Mouse (Mus musculus) heart, postnatal 10 days (tissue): ENCODE results near the gene Fcrlb. TPM values are rescaled to one million over a fixed set of nuclear protein-coding genes. Genes with fewer than 3 reads are reported as not detected.

Experiments used
- DNase-seq, 2 experiments: peaks; one replicate each; pipeline ENCODE4 v3.0.0; 2021
- intact Hi-C: fragments of 180-260 bp; cut with DNase I; formaldehyde crosslinking; loops from one replicate; pipeline ENCODE4 v1.15.1; 2025
- total RNA-seq, 2 experiments: library from RNA; stranded (reverse); gene quantifications; 2 replicates each; pipeline ENCODE4 v1.2.3; 2021

Gene Fcrlb
- total RNA-seq, 2 experiments from 2014 or later, result not detected

DNA sequence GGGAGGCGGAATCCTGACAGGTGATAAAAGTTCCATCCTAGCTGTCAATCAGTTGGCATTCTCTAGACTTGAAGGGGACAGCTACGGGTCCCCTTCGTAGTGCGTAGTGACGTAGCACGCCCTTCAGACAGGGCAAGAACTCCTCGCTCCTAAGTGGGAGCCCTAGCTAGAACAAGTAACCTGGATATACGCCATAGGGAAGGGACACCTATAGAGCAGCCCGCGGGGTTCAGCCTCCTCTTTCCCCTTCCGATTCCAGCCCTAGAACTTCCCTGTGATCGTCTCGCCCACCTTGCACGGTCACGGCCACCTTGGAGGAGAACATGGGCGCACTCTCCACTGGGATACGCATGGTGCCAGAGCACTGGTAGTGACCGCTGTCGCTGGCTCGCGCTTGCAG is 4.4 kb downstream of the Fcrlb start:
- intact Hi-C loops, result no loop called here
- no peak for DNase-seq

- intact Hi-C loops, result no loop called here
- peak in 1 of 2 experiments; percentile 24 for DNase-seq
Measured at GRCm38 (mm10) chr1:170907456-170908191, 5.1 kb downstream of the Fcrlb start.

DNA sequence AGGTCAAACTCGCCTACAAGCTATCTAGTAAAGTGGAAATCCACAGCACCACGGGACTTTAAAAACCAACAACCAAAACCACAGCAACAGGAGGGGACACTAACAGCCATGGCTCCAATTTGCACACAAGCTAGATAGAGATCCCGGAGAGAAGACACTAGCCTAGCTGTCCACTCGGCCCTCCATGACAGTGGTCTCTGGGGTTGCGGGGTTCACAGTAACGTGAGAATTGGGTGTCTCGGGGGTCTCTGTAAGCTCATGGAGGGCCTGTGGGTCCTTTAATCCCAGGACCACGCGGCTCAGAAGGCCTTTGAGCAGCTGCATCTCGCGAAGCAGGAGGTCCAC is 5.7 kb downstream of the Fcrlb start:
- intact Hi-C loops, result no loop called here

GRCm38 (mm10) chr1:170903485-170903884 is 9.3 kb downstream of the Fcrlb start:
- DNase-seq, result no peak
- intact Hi-C loops, result no loop called here

More for the DNA sequence above, 5.7 kb downstream of the Fcrlb start:
- DNase-seq, result no peak

GRCm38 (mm10) chr1:170901536-170902238 is 11.1 kb downstream of the Fcrlb start:
- peak; percentile 87 to 93 for DNase-seq
- intact Hi-C loops, result loop anchor here (1.0 kb wide), 2 partner anchors 91 to 95 kb away; no protein-coding TSS in a partner anchor

DNA sequence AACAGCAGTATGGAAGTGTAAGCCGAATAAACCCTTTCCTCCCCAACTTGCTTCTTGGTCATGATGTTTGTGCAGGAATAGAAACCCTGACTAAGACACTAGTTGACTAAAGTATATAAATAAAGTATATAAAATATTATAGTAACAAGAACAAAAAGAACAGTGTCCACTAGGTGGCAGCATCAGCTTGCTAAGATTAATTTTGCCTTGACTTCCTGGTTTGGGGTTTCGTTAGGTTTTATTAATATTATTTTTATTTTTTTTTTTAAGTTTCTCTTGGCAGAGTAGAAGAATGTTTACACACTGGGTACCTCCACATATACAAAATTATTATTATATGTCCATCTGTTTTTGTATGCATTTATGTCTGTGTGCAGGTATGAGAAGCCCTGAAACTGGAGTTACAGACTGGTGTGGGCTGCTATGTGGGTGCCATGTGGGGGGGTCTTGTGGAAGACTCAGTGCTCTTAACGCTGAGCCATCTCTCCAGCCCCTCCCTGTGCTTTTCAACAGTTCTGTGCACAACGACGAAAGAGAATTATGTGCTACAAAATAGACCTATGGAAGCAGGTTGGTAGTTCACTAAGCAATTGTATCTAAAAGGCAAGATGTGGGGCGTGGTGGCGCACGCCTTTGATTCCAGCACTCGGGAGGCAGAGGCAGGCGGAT is 11.8 kb downstream of the Fcrlb start:
- intact Hi-C loops, result loop anchor here (1.0 kb wide), 2 partner anchors 91 to 95 kb away; no protein-coding TSS in a partner anchor
- peak; percentile 60 to 81 for DNase-seq

DNA sequence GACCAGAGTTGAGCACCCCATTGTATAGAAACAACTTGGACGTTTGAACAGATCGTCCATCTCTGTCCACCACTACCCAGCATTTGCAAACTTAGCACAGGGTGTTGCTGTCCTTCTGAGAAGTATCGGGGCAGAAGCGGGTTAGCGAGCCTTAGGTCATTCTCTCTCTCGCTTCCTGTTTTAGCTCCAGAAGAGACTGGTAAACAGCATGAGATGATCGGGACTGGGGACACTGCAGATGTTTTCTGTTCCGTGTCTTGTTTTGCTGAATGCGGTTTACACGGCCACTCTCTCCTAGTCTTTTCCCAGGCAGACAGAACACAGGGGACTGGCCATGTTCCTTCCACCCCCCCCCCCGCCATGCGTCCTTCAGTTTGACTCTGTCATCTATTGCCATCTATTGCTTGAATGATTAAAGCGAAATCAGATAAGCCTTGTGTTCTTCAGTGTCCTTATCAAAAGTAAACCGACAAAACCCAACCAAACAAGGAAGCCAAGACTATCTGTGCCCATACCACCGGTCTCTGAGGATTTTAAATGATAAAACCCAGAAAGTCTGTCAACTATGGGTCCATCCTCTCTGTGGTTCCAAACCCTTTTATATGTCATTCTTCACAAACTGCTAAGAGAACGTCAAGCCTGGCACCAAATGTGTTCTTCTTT is 14.2 kb downstream of the Fcrlb start:
- intact Hi-C loops, result no loop called here
- DNase-seq, result peak in 1 of 2 experiments; percentile 8

DNA sequence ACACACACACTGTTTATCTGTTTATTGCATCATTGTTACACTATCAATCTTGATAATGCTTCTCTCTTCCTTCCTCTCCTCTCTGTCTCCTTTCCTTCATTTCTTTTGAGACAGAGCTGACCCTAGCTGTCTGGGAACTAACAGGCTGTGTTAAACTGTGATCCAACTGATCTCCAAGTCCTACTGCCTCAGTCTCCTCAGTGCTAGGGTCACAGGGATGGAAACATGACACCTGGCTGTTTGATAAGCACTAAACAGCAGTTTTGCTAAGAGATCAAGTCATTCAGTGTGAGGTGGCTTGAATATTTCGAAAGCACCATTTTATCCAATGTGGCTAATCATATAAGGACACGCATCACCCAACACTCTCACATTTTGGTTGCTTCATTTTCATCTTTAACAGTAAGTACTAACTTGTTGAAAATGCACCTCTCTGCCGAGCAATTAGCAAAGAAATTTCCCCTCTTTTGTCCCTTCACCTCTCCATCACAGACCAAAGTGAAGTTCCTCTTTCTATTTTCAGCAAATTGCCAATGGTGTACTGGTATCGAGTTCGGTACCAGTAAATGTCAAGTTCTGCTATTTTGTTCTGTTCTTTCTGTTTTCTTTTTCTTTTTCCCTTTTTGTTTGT is 16.0 kb downstream of the Fcrlb start:
- no peak for DNase-seq
- intact Hi-C loops, result no loop called here

- intact Hi-C loops, result no loop called here
Measured at GRCm38 (mm10) chr1:170894603-170895602, 17.8 kb downstream of the Fcrlb start.

DNA sequence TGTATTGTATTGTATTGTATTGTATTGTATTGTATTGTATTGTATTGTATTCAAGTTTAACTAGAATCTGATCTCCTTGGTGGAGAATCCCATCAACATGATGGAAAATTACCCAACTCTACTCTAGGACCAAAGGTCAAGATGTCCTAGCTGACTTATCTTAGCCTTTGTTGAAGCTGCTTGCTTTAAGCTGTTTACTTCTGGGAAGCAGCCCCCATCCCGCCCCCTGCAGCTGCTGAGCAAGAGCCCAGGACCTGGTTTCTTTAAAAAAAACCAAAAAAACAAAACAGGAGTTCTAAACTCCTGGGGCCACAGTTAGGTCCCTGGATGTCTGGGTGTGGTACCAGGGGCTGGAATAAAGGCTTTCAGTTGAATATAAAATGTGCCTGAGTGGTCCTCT is 20.5 kb downstream of the Fcrlb start:
- no peak for DNase-seq
- intact Hi-C loops, result no loop called here

More at GRCm38 (mm10) chr1:170894603-170895602, 17.8 kb downstream of the Fcrlb start:
- peak in 1 of 2 experiments; percentile 47 for DNase-seq

DNA sequence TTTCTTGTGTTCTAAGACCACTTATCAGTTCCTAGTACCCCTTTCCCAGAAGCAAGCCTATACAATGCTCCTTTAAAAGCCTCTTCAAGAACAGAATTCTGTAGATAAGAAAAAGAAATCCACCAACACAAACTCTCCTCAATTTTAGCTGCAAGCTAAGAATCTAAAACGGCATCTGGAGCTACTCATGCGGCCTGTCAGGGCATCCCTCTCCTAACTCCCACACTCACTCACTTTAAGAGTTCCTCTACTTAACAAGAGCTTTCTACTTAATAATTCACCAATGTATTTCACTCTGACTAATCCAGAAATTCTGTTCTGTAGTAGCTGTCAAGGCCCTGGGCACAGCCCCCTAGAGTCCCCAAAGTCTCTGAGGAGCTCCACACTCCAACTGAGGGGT is 21.1 kb downstream of the Fcrlb start:
- intact Hi-C loops, result no loop called here
- no peak for DNase-seq

GRCm38 (mm10) chr1:170889310-170889709 is 23.4 kb downstream of the Fcrlb start:
- intact Hi-C loops, result no loop called here
- DNase-seq, result no peak

GRCm38 (mm10) chr1:170886044-170886458 is 26.7 kb downstream of the Fcrlb start:
- no peak for DNase-seq
- intact Hi-C loops, result no loop called here

DNA sequence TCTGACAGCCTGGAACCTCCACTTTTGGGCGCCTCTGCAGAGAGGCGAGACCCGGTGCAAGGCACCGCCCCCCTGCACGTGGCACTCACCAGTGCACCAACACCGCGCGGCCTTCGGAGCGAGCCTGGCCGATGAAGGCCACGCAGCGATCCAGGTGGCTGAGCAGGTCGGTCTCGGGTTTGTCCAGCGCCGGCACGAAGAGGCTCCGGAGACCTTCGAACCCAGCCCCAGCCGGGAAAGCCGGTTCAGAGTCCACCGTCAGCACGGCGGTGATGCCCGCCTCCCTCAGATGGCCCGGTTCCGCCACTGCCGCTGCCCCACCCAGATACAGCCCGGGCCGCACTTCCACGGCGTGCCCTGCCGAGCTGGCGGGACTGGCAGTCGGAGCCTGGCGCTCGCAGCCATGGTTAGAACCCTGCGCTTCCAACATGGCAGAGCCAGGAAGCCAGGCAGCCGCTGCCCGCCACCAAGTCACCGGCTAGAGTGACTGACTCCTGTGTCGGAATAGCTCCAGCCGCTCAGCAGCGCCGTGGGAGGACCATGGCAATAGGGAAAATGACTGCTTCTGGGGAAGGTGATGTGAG is 27.7 kb downstream of the Fcrlb start, which contains the start of the genes Gm26620 and Dusp12:
Gene Gm26620 (plus strand): TSS at position 88 of the 584 bp plus-strand sequence.
Gene Dusp12 (minus strand): TSS at position 563 of the 584 bp plus-strand sequence.
- DNase-seq, result peak; percentile 87 to 88
- intact Hi-C loops, result no loop called here

DNA sequence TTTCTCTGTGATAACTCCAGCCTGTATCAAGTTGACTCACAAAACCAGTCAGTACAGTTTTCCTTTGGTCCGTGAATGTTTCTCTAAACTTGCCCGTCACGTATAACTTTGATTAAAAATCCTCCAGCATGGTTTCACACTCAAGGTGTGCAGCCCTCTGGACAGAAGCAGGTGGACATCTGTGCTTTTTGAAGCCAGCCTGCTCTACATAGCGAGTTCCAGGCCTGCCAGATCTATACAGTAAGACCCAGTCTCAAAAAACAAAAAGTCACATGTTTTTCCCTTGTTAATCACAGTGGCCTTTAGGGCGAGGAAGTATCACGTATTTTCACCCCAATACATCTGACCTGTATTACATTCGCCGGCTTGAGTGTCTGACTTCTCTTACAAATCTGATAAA is 28.4 kb downstream of the Fcrlb start:
- DNase-seq, result no peak
- intact Hi-C loops, result no loop called here

DNA sequence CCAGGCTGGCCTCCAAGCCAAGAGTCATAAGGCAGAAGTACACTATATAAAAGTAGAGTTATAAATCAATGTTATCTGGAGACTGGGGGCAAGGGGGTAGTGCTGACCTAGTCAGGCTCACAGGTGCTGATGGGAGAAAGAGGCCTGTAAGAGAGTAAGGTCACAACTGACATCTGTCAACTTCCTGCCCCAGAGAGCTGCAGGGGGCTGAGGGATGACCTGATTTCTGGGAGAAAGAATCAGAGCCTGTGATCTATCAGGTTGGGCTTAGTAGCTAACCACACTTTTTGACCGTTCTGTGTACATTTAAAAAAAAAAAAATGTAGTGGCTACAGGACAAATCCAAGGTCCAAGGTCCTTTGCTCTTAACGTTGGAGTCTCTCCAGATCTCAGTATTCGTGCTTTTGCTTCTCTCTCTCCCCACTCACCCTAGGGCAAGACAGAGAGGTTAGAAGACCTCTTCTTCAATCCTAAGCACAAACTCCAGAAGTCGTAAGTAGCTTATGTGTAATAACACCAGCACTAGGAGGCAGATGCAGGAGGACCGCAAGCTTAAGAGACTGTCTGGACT is 29.7 kb downstream of the Fcrlb start:
- intact Hi-C loops, result no loop called here
- DNase-seq, result no peak

DNA sequence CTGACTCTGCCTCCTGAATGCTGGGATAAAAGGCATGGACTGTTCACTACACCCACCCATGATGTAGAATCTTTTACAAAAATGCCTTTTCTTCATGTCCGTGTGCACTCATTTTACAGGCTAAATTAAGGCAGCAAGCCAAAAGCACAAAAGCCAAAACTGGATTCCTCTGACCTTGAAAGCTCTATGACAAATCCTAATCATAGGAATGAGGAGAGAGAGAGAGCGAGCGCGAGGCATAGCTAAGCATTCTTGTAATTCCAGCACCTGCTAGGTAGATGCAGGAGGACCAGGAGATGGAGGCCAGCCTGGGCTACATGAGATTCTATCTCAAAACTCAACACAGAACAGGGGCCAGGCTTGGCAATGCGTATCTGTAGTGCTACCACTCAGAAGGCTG is 35.8 kb downstream of the Fcrlb start:
- intact Hi-C loops, result no loop called here
- peak in 1 of 2 experiments; percentile 19 for DNase-seq

- intact Hi-C loops, result no loop called here
- DNase-seq, result no peak
Measured at GRCm38 (mm10) chr1:170875676-170876075, 37.1 kb downstream of the Fcrlb start.
